Mouse (Mus musculus): ENCODE results near the gene Acsf2. TPM values are rescaled to one million over a fixed set of nuclear protein-coding genes. Genes with fewer than 3 reads are reported as not detected.

The Acsf2 gene
- total and polyA plus RNA-seq, 3 experiments: 4.5 to 25.7 (median 7.5) TPM

Other genes with a start within 250 kb of the Acsf2 start
- 0.08 and 0.21 TPM in 2 replicates for gene Abcc3, start 208.9 kb downstream of the Acsf2 start, total RNA-seq (2012; rRNA removed)
- 0.15 and 0.40 TPM in 2 replicates for gene Abcc3, start 208.9 kb downstream of the Acsf2 start, total RNA-seq (2014; rRNA removed)
- gene Abcc3, start 208.9 kb downstream of the Acsf2 start, polyA plus RNA-seq (2012; ENCODE audit: insufficient read length, low read depth): 0.46 and 0.66 TPM in 2 replicates
- 0.59 and 1.7 TPM in 2 replicates for gene Cacna1g, start 127.7 kb downstream of the Acsf2 start, total RNA-seq (2012; rRNA removed)
- gene Cacna1g, start 127.7 kb downstream of the Acsf2 start, total RNA-seq (2014; rRNA removed): 0.97 and 2.4 TPM in 2 replicates
- 3.7 and 4.1 TPM in 2 replicates for gene Cacna1g, start 127.7 kb downstream of the Acsf2 start, polyA plus RNA-seq (2012; ENCODE audit: insufficient read length, low read depth)
- gene Spata20, start 115.7 kb downstream of the Acsf2 start, total RNA-seq (2012; rRNA removed): not detected in 2 replicates
- gene Spata20, start 115.7 kb downstream of the Acsf2 start, total RNA-seq (2014; rRNA removed): not detected in 2 replicates
- not detected in 2 replicates for gene Spata20, start 115.7 kb downstream of the Acsf2 start, polyA plus RNA-seq (2012; ENCODE audit: insufficient read length, low read depth)
- gene Epn3, start 101.9 kb downstream of the Acsf2 start, total RNA-seq (2012; rRNA removed): 0.04 TPM in 1 of 2 replicates, not detected in the other
- gene Epn3, start 101.9 kb downstream of the Acsf2 start, total RNA-seq (2014; rRNA removed): 0.05 TPM in 1 of 2 replicates, not detected in the other
- 0.11 and 0.19 TPM in 2 replicates for gene Epn3, start 101.9 kb downstream of the Acsf2 start, polyA plus RNA-seq (2012; ENCODE audit: insufficient read length, low read depth)
- 1.3 and 3.1 TPM in 2 replicates for gene Mycbpap, start 80.1 kb downstream of the Acsf2 start, total RNA-seq (2012; rRNA removed)
- 0.08 and 0.43 TPM in 2 replicates for gene Mycbpap, start 80.1 kb downstream of the Acsf2 start, total RNA-seq (2014; rRNA removed)
- 0.98 and 1.1 TPM in 2 replicates for gene Mycbpap, start 80.1 kb downstream of the Acsf2 start, polyA plus RNA-seq (2012; ENCODE audit: insufficient read length, low read depth)
- 6.0 and 7.3 TPM in 2 replicates for gene Rsad1, start 52.6 kb downstream of the Acsf2 start, total RNA-seq (2012; rRNA removed)
- 7.2 and 9.3 TPM in 2 replicates for gene Rsad1, start 52.6 kb downstream of the Acsf2 start, total RNA-seq (2014; rRNA removed)
- gene Rsad1, start 52.6 kb downstream of the Acsf2 start, polyA plus RNA-seq (2012; ENCODE audit: insufficient read length, low read depth): 8.6 and 9.2 TPM in 2 replicates
- 0.13 and 0.17 TPM in 2 replicates for gene Chad, start 36.8 kb downstream of the Acsf2 start, total RNA-seq (2012; rRNA removed)
- gene Chad, start 36.8 kb downstream of the Acsf2 start, total RNA-seq (2014; rRNA removed): not detected in 2 replicates
- gene Chad, start 36.8 kb downstream of the Acsf2 start, polyA plus RNA-seq (2012; ENCODE audit: insufficient read length, low read depth): 0.41 and 0.53 TPM in 2 replicates
- gene Lrrc59, start 27.9 kb upstream of the Acsf2 start, total RNA-seq (2012; rRNA removed): 324 and 412 TPM in 2 replicates
- gene Lrrc59, start 27.9 kb upstream of the Acsf2 start, total RNA-seq (2014; rRNA removed): 325 and 338 TPM in 2 replicates
- 452 and 493 TPM in 2 replicates for gene Lrrc59, start 27.9 kb upstream of the Acsf2 start, polyA plus RNA-seq (2012; ENCODE audit: insufficient read length, low read depth)
- gene Mrpl27, start 51.9 kb upstream of the Acsf2 start, total RNA-seq (2012; rRNA removed): 104 and 114 TPM in 2 replicates
- 128 and 139 TPM in 2 replicates for gene Mrpl27, start 51.9 kb upstream of the Acsf2 start, total RNA-seq (2014; rRNA removed)
- gene Mrpl27, start 51.9 kb upstream of the Acsf2 start, polyA plus RNA-seq (2012; ENCODE audit: insufficient read length, low read depth): 86.6 and 95.2 TPM in 2 replicates
- gene Eme1, start 52.1 kb upstream of the Acsf2 start, total RNA-seq (2012; rRNA removed): 36.8 and 46.9 TPM in 2 replicates
- gene Eme1, start 52.1 kb upstream of the Acsf2 start, total RNA-seq (2014; rRNA removed): 38.4 and 40.8 TPM in 2 replicates
- 45.9 and 55.2 TPM in 2 replicates for gene Eme1, start 52.1 kb upstream of the Acsf2 start, polyA plus RNA-seq (2012; ENCODE audit: insufficient read length, low read depth)
- gene Xylt2, start 75.6 kb upstream of the Acsf2 start, total RNA-seq (2012; rRNA removed): 15.5 and 20.2 TPM in 2 replicates
- gene Xylt2, start 75.6 kb upstream of the Acsf2 start, total RNA-seq (2014; rRNA removed): 10.1 and 11.2 TPM in 2 replicates
- gene Xylt2, start 75.6 kb upstream of the Acsf2 start, polyA plus RNA-seq (2012; ENCODE audit: insufficient read length, low read depth): 15.2 and 16.3 TPM in 2 replicates
- gene Gm11541, start 102.6 kb upstream of the Acsf2 start, total RNA-seq (2012; rRNA removed): not detected in 2 replicates
- gene Gm11541, start 102.6 kb upstream of the Acsf2 start, total RNA-seq (2014; rRNA removed): 0.17 TPM in 1 of 2 replicates, not detected in the other
- not detected in 2 replicates for gene Gm11541, start 102.6 kb upstream of the Acsf2 start, polyA plus RNA-seq (2012; ENCODE audit: insufficient read length, low read depth)
- gene Cdc34b, start 139.9 kb upstream of the Acsf2 start, total RNA-seq (2012; rRNA removed): 0.21 TPM in 1 of 2 replicates, not detected in the other
- gene Cdc34b, start 139.9 kb upstream of the Acsf2 start, total RNA-seq (2014; rRNA removed): 0.19 TPM in 1 of 2 replicates, not detected in the other
- not detected in 2 replicates for gene Cdc34b, start 139.9 kb upstream of the Acsf2 start, polyA plus RNA-seq (2012; ENCODE audit: insufficient read length, low read depth)
- 0.17 TPM in 1 of 2 replicates, not detected in the other for gene Tmem92, start 180.8 kb upstream of the Acsf2 start, total RNA-seq (2012; rRNA removed)
- not detected in 2 replicates for gene Tmem92, start 180.8 kb upstream of the Acsf2 start, total RNA-seq (2014; rRNA removed)
- not detected in 2 replicates for gene Tmem92, start 180.8 kb upstream of the Acsf2 start, polyA plus RNA-seq (2012; ENCODE audit: insufficient read length, low read depth)